Mouse (Mus musculus): ENCODE measurements around the gene Pax6.

The Pax6 gene

DNA sequence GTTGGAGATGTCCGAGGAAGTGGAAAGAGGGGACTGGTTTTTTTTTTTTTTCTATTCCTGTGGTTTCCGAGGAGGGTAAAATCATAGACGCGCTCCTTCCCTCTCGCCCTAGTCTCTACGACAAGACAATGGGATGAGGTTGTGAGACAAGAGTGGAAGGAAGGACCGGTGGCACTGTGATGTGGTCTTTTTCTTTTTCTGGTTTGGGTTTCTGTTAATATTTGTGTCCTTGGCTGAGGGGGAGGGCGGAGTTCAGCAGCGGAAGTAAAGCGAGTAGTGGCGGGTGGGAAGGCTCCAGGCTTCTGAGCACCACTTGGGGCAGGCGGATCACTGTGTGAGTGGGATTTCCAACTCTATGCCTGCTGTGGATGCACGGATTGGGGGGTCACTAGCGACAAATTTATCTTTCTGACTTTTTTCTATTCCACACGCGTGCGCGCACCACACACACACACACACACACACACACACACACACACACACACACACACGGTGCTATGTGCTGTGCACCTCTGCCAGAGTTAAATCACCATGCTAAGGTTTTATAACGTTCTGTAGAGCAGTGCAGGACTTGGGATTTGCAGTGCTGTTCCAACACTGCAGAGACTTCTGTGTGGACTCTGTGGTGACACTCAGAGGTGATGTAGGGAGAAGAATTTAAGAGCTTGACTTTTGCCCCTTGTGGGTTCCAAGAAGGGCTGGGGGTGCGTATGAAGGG, 14.1 kb downstream of the Pax6 start:
- no peak for DNase-seq (ENCODE audit: low read depth, low spot score)

DNA sequence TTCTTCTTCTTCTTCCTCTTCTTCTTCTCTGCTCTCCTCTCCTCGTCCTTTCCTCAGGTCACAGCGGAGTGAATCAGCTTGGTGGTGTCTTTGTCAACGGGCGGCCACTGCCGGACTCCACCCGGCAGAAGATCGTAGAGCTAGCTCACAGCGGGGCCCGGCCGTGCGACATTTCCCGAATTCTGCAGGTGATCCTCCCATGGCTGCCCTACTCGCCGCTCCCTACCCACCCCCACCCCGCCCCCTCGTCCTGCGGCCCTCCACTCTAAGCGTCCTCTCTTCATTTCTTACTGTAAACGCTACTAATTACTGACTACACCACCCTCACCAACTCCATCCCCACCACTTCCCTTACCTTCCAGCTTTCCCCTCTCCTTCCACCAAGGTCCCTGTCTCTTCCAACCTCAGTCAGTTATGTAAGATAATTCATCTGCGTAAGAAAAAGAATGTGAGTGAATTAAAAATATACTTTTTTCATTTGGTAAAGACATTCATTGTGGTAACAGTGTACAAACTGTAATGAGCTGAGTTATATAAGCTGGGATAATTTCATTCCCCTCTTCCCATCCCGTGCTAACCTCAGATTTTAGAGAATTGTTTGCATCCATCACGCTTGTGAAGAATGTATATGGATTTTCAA, 15.2 kb downstream of the Pax6 start:
- DNase-seq (ENCODE audit: low read depth, low spot score), result no peak

DNA sequence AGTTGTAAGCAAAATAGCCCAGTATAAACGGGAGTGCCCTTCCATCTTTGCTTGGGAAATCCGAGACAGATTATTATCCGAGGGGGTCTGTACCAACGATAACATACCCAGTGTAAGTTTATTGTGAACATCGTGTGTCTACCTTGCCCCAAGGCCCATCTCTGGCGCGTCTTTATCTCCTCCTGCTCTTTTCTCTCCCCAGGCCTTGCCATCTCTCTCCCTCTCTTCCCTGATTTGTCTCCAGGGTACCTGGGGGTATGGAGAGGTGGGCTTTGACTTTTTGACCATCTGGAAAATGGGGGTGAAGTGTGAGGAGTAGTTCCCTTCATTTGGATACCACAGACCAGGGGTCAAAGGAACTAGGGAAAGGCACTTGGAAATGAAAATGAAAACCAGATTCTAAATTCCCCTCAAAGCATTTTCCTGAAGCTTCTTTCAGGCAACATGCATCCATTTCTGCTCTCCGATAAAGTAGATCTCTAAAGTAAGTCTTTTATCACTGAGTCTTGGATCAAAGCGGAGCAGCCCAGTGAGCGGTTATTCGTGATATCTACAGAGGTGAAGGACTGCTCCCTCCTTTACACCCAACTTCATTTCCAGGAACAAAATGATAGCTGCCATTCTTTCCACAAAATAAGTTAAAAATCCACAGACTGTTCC, 16.4 kb downstream of the Pax6 start:
- no peak for DNase-seq (ENCODE audit: low read depth, low spot score)

DNA sequence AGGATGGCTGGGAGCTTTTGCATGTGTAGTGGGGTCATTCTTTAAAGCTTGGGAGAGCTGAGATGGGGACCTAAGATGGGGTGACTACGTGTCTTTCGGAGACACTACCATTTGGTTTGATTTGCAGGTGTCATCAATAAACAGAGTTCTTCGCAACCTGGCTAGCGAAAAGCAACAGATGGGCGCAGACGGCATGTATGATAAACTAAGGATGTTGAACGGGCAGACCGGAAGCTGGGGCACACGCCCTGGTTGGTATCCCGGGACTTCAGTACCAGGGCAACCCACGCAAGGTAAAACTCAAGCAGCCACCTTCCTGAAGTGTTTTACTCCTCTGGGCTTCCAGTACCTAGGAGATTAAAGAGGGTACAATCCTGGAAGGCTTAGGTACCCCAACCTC, 17.0 kb downstream of the Pax6 start:
- DNase-seq (ENCODE audit: low read depth, low spot score), result no peak

DNA sequence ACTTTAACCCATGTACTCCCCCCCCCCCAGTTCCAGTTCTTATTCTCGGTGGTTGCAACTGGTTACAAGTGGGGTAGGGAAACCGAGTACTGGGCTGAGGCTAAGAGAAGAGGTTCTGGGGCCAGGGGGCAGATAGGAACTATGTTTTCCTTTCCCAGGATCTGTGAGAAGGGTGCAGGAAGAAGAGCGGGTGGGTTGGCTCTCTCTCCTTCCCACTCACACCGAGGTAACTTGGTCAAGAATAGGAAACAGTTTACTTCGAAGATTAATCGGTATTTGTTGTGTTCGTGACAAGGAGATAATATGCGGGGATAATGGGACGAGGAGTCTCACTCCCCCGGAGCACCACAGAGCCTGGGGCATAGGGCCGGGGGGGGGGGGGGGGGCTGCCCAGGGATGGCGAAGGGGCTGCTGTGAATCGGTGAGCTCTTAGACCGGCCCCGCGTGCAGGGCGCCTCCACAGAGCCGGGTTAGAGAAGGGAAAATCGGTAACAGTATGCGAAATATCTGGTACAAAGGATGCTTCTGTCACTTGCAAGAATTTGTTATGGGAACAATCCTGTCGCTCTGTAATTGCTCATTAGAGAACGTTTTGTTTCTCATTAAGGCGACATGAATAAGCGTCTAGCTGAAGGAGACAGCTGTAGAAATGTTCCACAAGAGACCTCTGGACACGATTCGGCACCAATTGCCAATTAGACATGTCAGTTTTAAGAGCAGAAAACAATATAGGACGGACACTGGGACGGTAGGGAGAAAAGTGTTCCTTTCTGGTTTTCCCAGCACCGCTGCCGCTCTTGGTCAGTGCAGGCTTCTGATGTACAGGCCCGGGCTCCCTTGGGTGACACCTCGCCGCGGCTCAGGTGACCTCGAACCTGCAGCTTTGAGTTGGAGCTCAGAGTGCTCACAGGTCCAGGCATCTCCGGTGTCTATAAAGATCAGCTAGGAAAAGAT, 17.9 kb downstream of the Pax6 start:
- no peak for DNase-seq (ENCODE audit: low read depth, low spot score)

DNA sequence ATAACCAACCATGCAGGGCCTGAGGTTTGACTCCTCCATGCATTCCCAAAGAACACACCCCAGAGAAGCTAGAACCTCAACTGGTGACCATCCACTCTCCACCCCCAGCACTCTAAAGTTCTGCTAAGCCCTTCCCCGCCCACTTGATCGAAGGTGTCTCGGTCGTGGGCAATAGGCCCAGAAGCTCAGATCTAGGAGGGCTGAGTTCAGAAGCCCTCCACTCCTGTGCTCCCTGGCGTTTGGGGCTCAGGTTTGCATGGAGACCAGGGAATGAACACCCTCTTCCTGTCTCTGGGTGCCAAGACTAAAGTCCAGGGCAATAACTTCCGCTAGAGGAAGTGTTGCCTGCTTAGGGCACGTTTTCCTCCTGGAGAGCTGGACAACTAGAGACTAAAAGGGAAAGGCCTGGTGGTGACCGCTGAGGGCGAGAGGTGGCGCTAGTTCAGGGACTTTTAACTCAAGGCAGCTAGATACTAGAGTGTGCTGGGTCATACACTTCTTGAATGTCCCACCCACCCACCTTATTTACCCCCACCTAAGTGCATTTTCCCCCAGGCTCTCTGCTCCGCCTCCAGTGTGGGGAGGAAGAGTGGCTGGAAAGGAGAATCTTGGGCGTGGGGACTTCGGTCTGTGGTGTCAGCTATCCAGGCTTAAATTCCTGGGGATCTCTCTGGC, 18.8 kb downstream of the Pax6 start:
- no peak for DNase-seq (ENCODE audit: low read depth, low spot score)

DNA sequence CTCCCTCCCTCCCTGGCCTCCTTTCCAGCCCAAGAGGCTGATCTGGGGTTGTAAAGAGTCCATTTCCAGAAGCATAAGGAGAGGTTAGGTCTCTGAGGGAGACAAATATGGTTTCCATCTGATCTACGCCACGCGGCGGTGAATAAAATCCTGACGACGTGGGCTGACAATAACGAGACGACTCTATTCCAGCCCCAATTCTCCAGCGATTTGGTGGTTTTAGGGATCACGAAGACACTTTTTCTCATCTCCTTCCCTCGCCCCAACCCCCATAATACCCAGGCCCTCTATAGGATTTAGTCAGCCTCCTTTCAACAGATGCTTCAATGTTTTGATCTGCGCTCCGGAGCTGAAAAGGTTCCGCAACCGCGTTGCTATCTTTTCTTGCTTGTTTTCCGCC, 19.3 kb downstream of the Pax6 start:
- DNase-seq (ENCODE audit: low read depth, low spot score), result no peak

- no peak for DNase-seq (ENCODE audit: low read depth, low spot score)
These were observed 20.0 kb downstream of the Pax6 start for GRCm38 (mm10) chr2:105688436-105689303.

GRCm38 (mm10) chr2:105689304-105689770, 20.6 kb downstream of the Pax6 start:
- no peak for DNase-seq (ENCODE audit: low read depth, low spot score)

DNA sequence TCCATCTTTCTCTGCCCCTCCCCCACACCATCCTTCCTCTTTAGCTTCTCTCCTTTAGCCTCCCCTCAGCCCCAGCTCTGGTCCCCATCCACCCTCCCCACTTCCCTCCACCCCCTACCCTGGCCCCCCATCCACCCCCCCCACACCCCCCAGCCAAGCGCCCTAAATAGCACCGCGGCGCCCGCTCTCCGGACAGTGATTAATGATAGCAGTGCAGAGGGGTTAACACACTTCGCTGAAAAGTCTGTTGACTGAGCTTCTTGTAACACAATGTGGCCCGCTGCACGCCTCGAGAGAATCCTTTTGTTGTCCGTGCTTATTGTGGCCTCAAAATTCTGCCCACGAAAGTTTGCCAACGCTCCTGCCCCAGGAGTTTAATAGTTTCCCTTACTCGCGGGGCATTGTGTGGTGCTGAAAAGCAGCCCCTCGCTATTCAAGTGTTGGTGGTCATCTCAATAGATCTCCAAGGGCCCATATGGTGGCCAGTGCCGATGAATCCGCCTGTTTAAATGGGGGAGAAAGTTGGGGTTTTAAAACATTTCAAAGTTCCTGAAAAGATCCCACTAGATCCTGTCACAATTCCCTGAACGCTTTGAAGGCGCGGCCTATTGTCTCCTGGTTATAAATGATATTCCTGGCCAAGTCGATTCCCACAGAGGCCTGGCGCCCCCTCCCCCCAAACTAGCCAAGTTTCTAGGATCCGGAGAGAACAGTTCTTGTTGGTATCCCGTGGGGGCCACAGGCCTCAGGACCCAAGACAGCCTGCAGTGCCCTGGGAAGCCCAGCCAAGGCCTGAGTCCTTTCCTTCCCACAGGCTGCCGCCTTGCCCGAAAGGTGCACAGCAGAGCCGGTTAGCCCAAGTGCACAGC, 21.3 kb downstream of the Pax6 start:
- no peak for DNase-seq (ENCODE audit: low read depth, low spot score)

GRCm38 (mm10) chr2:105691296-105691695, 22.6 kb downstream of the Pax6 start:
- no peak for DNase-seq (ENCODE audit: low read depth, low spot score)

DNA sequence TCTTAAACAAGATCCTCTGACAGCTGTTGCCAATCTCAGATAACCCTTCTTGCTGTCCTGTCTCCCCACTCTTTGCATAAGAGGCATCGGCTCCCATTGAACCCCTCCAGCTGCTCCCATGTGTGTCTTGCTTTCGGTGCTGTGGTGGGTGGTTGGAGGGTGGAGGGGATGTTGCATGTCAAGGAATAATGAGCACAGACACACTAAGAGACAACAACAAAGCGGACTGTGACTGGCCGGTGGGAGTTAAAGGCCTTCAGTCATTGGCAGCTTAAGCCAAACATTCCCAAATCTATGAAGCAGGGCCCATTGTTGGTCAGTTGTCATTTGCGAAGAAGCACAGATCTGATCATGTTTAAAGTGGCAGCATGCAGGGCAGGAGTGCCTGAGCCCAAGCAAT, 29.0 kb downstream of the Pax6 start:
- no peak for DNase-seq (ENCODE audit: low read depth, low spot score)

GRCm38 (mm10) chr2:105698631-105699030, 29.9 kb downstream of the Pax6 start:
- DNase-seq (ENCODE audit: low read depth, low spot score), result no peak

DNA sequence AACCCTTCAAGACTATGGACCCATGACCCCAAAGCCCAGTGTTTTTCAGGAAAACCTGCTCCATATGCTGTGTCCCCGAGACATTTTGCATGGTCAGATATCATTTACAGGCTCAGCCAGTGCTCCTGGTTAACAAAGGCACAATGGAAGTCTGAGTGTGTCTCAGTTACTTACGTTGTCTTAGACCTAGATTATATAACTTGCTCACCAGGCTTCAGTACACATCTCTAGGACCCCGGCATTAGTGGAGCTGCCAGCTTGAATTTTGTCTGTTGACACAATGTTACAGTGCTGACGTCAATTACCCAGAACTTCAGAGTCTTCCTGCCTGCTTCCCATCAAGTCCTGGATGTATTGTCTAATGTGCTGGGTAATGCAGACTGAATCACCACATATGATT, 33.1 kb downstream of the Pax6 start:
- DNase-seq (ENCODE audit: low read depth, low spot score), result no peak

DNA sequence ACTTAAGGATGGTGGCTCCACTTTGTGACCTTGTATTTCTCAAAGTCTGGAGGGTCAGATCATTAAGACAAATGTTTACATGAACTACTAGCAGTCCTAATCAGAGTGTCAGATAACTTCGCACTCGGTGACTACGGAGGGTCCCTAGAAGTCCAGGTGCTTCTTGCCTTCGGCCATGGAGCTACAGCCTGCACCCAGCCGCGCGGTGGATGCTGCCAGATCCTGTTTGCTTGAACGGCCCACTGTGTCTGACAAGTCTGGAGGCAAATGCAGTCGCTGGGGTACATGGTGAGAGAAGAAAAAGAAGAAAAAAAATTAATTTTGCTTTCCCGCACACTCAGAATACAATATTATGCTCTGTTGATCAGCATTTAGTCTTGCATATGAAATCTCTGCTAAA, 33.9 kb downstream of the Pax6 start:
- no peak for DNase-seq (ENCODE audit: low read depth, low spot score)

- DNase-seq (ENCODE audit: low read depth, low spot score), result no peak
These were observed 36.6 kb downstream of the Pax6 start for GRCm38 (mm10) chr2:105705320-105705719.

DNA sequence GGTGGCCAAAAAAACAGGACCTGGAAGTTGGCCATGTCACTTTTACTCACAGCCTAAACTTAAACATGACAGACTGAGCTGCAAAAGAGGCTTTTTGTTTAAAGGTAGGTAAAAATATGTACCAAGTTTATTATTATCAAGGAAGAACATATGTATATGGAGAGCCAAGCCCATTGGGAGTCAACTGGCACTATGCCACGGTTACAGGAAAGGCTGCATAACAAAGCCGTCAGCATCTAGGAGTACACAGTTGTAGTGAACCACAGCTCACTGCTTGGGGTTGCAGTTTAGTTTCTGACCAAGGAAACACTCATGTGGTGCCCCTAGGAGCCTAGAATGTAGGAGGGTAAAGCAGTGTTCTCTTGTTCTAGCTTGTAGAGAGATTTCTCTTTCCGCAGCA, 40.4 kb downstream of the Pax6 start:
- no peak for DNase-seq (ENCODE audit: low read depth, low spot score)

DNA sequence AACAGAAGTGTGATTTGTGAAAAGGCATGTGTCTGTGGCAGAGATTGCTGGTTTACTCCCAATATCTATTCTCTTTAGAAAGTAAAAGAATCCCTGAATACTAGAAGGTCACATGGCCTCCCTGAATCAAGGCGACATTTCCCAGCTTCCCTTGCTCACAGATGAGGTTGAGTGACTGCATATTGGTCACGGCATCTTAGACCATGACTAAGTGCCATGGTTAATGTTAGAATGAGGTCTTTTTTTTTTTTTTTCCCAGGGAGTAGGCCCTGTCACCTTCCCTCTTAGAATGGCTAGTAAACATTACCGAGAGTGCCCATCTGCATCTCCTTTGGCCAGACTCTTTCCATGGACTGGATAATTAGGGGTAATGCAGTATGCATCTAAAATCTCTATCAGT, 41.8 kb downstream of the Pax6 start:
- DNase-seq (ENCODE audit: low read depth, low spot score), result no peak

GRCm38 (mm10) chr2:105715409-105716115, 46.9 kb downstream of the Pax6 start:
- no peak for DNase-seq (ENCODE audit: low read depth, low spot score)

Data from mesoderm, embryonic 11.5 days (tissue).